Mouse (Mus musculus) C2C12 (cell line): ENCODE data around the gene Gmfb.

Experiments
- CEBPB ChIP-seq: IDR thresholded peaks from one replicate; pipeline ENCODE4 v1.6.1; 2011; ENCODE audit warnings: low read depth, mild to moderate bottlenecking, control low read depth, moderate library complexity
- CTCF ChIP-seq: IDR thresholded peaks from one replicate; pipeline ENCODE4 v1.5.1; 2011; ENCODE audit not compliant: control insufficient read depth, insufficient read depth, insufficient read length
- FOSL1 ChIP-seq: IDR thresholded peaks from one replicate; pipeline ENCODE4 v1.8.0; 2011; ENCODE audit warnings: mild to moderate bottlenecking, low read length; ENCODE audit not compliant: poor library complexity, insufficient read depth, severe bottlenecking
- MAX ChIP-seq: IDR thresholded peaks from one replicate; pipeline ENCODE4 v1.6.1; 2011; ENCODE audit warnings: mild to moderate bottlenecking, control low read depth
- MYOD1 ChIP-seq: IDR thresholded peaks from one replicate; pipeline ENCODE4 v1.6.1; 2011; ENCODE audit warnings: low read depth; ENCODE audit not compliant: control insufficient read depth, insufficient read length
- MYOG ChIP-seq: IDR thresholded peaks from one replicate; pipeline ENCODE4 v1.6.1; 2011; ENCODE audit not compliant: control insufficient read depth, insufficient read length; ENCODE audit errors: extremely low read depth
- USF1 ChIP-seq: IDR thresholded peaks from one replicate; pipeline ENCODE4 v1.6.1; 2011; ENCODE audit warnings: low read depth, mild to moderate bottlenecking, control low read depth, moderate library complexity

DNA sequence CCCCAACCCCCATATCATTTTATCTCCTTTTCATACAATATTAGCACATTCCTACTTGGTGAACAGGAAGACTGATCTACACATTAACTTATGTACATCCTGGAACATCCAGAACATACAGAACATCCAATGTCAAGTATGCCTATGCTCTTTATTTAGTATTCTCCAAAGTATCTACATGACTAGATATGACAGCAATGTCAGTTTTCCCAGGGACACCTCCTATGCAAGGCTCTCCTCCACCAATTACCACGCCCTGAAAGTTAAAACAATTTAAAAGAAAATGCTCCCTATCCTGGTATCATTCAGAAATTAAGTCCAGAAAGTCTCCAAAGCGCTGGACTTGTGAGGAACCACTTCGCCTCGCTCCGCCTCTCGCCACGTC lies 62.1 kb downstream of the Gmfb start:
- TF ChIP-seq CTCF (no peak), CEBPB (no peak), USF1 (no peak), MYOD1 (no peak), MAX (no peak), MYOG (no peak), FOSL1 (no peak)
